Mouse (Mus musculus): ENCODE results near the gene Eef1akmt3. TPM values are rescaled to one million over a fixed set of nuclear protein-coding genes. Genes with fewer than 3 reads are reported as not detected.
"Not testable (repeated sequence)": the region's sequence is repeated elsewhere in the genome, so short reads cannot be mapped to it uniquely, and the experiment has no call there.

Gene Eef1akmt3
- polyA plus RNA-seq, 1 experiment from 2014 or later, result 0.20 TPM

DNA sequence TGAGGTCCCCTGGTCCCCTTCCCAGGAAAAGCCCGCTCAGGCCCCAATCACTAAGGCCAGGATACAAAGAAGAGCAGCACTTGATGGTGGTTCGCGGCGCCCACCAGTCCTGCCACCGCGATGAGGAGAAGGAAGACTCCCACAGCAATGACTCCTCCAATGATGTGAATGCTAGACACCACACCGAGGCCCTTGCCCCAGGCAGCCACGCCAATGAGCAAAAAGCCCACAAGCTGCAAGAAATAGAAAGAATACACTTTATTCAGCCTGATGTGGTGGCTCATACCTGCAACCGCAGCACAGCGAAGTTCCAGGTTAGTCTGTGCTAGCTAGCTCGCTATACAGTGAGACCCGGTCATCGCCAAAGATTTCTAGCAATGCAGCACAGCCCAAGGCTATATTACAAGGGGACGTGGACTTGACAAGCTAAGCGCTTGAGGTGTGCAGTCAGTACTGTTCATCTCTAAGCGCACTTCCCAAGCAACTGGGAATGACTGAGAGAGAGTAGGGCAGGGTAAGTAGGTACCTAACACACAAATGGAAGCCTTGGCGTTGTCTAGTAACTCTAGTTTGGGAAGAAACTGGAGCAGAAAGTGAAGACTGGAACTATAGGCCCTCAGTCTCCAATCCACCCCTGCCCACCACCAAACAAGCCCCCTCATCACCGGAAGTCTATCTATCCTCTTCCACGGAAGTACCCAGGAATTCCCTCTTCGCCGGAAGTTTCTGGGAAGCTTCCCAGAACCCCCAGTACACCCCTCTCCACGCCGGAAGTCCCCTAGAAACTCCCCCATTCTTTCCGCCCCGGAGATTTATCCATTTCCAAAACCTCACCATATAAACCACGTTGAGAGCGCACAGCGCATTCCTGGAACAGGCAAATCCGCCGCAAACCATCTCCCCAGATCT lies 28.2 kb upstream of the Eef1akmt3 start:
- 9% methylated on average over 30 of the region's 30 CpGs for WGBS
- Histone ChIP-seq H3K4me3 (peak overlapping the region; percentile 61), H3K27me3 (no peaks in the 10 kb centered on the region), H3K27ac (replicated peaks) (peak overlapping the region; percentile 89), H3K4me2 (replicated peaks) (peak overlapping the region; percentile 76), H3K36me3 (peaks cover 43% of the 10 kb centered on the region), H3K9me3 (no peaks in the 10 kb centered on the region), H3K4me1 (peaks cover 41% of the 10 kb centered on the region), H3K9ac (replicated peaks) (peak overlapping the region; percentile 60)
- peak; percentile 75 for ATAC-seq (ENCODE audit: low FRiP score, low read depth)

DNA sequence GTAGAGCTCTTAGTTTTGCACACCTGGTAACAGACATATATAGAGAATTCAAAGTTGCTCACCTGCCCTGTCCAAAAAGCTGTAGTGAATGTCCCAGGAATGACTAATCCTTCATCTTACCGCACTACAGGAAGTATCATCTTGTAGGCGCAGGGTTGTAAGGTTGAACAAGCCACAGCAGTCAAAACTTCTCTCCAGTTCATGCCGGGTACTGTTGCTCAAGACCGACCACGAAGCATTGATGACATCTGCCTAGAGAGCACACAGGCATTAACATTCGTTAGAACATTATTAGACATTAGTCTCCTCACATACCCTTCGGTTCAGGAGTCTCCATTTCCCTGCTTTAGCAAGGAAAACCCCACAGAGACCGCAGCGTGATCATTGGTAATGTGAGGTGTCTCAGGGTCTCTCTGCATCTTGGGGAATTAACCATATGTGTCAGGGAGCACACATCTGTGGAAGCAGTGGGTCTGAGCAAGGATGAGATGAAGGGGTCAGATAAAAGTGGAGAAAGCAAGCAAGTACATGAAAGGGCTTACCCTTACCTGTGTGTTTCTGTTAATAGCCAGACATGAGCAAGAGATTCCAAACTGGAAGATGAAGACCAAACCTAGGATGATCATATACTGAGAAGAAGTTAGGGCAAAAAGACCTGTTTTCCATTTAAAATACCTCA lies 27.2 kb upstream of the Eef1akmt3 start:
- Histone ChIP-seq H3K27ac (replicated peaks) (peak overlapping the region; percentile 89), H3K9me3 (no peaks in the 10 kb centered on the region), H3K36me3 (peaks cover 43% of the 10 kb centered on the region), H3K4me1 (peaks cover 41% of the 10 kb centered on the region), H3K9ac (replicated peaks) (peak overlapping the region; percentile 60; the same call in 1 of the 2 replicates), H3K27me3 (no peaks in the 10 kb centered on the region), H3K4me2 (replicated peaks) (peak overlapping the region; percentile 76), H3K4me3 (peak overlapping the region; percentile 61)
- no peak for ATAC-seq (ENCODE audit: low FRiP score, low read depth)
- WGBS, result 84% methylated on average over 9 of the region's 9 CpGs

DNA sequence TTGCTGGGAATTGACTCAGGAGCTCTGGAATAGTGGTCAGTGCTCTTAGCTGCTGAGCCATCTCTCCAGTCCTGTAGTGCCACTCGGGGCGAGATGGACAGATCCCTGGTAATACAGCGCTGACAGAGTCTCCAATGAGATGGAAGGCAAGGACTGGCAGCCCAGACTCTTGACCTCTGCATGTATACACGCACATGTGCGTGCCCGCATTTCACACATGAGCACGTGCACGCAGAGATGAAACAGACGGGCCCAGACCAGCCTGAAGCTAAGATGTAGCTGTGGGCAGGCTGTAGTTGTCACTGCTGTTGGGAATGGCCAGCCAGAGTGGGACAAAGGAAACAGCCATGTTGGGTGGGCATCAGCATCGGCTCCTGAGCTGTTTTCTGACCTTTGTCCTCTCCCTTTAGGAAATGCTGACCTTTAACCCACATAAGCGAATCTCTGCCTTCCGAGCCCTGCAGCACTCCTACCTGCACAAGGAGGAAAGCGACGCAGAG lies 25.3 kb upstream of the Eef1akmt3 start:
- 0 out of 2 replicates have a peak overlapping the region, but pooled peaks have one; percentile 26 for H3K27ac ChIP-seq (replicated peaks)

DNA sequence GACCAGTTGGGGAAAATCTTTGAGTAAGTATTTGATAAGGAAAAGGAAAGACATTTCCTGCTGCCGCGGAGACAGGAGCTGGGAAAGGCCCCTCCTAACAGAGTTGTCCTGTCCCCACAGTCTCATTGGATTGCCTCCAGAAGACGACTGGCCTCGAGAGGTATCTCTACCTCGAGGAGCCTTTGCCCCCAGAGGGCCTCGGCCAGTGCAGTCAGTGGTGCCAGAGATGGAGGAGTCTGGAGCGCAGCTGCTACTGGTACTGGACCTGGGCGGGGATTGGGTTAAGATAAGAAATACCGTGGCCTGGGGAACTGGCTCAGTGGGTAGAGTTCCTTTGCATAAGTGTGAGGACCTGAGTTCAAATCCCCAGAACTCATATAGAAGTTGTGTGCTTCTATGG lies 24.7 kb upstream of the Eef1akmt3 start:
- Histone ChIP-seq H3K36me3 (peaks cover 43% of the 10 kb centered on the region), H3K4me2 (replicated peaks) (no peak overlapping the region; the same call in 1 of the 2 replicates), H3K27me3 (peaks cover 5% of the 10 kb centered on the region; the same call in 1 of the 2 replicates), H3K9ac (replicated peaks) (no peak overlapping the region), H3K9me3 (no peaks in the 10 kb centered on the region), H3K27ac (replicated peaks) (0 out of 2 replicates have a peak overlapping the region, but pooled peaks have one; percentile 20), H3K4me1 (peaks cover 50% of the 10 kb centered on the region), H3K4me3 (0 out of 2 replicates have a peak overlapping the region, but pooled peaks have one; percentile 9)
- no peak for ATAC-seq (ENCODE audit: low FRiP score, low read depth)
- 90% methylated on average over 9 of the region's 9 CpGs for WGBS

More for the DNA sequence above, 25.3 kb upstream of the Eef1akmt3 start:
- 91% methylated on average over 14 of the region's 14 CpGs for WGBS
- H3K9ac ChIP-seq (replicated peaks), result no peak overlapping the region
- H3K4me2 ChIP-seq (replicated peaks), result no peak overlapping the region
- ATAC-seq (ENCODE audit: low FRiP score, low read depth), result no peak
- H3K4me1 ChIP-seq, result peaks cover 49% of the 10 kb centered on the region
- no peak overlapping the region for H3K4me3 ChIP-seq
- no peaks in the 10 kb centered on the region for H3K9me3 ChIP-seq
- peaks cover 1% of the 10 kb centered on the region; the same call in 1 of the 2 replicates for H3K27me3 ChIP-seq
- peaks cover 43% of the 10 kb centered on the region for H3K36me3 ChIP-seq

DNA sequence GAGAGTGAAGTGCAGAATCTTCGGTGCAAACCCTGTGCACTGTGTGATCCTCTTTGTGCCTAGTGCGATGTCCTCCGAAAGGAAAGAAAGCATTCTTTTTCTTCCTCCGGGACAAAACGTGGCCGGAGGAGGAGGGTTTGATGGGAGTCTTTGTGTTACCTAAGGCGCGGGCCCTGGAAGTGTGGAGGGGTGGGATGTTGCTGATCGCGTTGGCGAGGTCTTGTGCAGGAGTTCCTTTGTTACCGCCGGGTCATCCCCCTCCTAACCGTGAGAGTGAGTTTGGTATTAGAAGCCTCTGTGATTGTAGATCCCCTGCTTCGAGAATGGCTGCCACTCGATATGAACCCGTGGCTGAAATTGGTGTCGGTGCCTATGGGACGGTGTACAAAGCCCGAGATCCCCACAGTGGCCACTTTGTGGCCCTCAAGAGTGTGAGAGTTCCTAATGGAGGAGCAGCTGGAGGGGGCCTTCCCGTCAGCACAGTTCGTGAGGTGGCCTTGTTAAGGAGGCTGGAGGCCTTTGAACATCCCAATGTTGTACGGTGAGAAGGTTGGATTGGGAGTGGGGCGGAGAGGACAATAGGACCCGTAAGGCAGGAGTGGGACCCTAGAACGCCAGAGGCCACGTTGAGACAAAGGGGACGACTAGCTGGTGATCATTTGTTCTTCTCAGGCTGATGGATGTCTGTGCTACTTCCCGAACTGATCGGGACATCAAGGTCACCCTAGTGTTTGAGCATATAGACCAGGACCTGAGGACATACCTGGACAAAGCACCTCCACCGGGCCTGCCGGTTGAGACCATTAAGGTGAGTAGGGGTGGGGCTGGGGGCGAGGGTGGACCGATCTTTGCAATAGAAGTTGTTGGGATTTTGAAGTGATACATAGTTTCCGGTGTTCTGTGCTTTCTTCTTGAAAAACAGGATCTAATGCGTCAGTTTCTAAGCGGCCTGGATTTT lies 22.9 kb upstream of the Eef1akmt3 start:
- ATAC-seq (ENCODE audit: low FRiP score, low read depth), result peak; percentile 4
- peak overlapping the region; percentile 98 for H3K9ac ChIP-seq (replicated peaks)
- H3K27me3 ChIP-seq, result peaks cover 5% of the 10 kb centered on the region; the same call in 1 of the 2 replicates
- H3K27ac ChIP-seq (replicated peaks), result peak overlapping the region; percentile 88
- H3K4me3 ChIP-seq, result peak overlapping the region; percentile 92
- H3K4me2 ChIP-seq (replicated peaks), result peak overlapping the region; percentile 75
- 15% methylated on average over 37 of the region's 37 CpGs for WGBS
- no peaks in the 10 kb centered on the region for H3K9me3 ChIP-seq
- peaks cover 51% of the 10 kb centered on the region for H3K4me1 ChIP-seq
- peaks cover 43% of the 10 kb centered on the region for H3K36me3 ChIP-seq

DNA sequence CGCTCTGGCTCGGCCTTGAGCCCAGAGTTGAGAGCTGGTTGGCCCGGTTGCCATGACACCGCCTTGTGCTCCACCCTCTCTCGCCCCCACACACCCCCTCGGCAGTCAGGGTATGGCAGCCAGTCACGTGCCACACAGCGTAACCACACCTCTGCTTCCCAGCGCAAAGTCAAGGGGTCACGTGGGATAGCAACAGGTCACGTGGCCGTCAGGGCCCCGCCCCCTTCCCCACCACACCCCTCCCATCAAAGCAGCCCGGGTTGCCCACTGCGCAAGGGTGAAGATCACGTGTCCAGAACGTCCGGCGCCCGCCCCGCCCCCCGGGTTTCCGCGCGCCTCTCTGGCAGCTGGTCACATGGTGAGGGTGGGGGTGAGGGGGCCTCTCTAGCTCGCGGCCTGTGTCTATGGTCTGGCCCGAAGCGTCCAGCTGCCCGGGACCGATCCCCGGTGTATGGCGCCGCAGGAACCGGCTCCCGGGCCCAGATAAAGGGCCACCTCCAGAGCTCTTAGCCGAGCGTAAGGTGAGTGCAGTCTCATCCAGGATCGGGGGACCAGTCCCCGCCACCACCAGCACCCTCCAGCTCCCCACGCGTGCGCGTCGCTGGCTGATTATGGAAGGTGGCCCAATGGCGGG lies 22.0 kb upstream of the Eef1akmt3 start, which contains the start of gene Cdk4:
Cdk4 (plus strand) TSS at position 296 of the 634 bp plus-strand sequence.
- H3K27ac ChIP-seq (replicated peaks), result peak within 1 kb of the TSS; percentile 88
- no peaks in the 10 kb centered on the region for H3K9me3 ChIP-seq
- H3K9ac ChIP-seq (replicated peaks), result peak within 1 kb of the TSS; percentile 98
- under 1% methylated on average over 46 of the region's 46 CpGs for WGBS
- peak; percentile 90 for ATAC-seq (ENCODE audit: low FRiP score, low read depth)
- peak within 1 kb of the TSS; percentile 75 for H3K4me2 ChIP-seq (replicated peaks)
- peaks cover 38% of the 10 kb centered on the region for H3K36me3 ChIP-seq
- peaks cover 5% of the 10 kb centered on the region; the same call in 1 of the 2 replicates for H3K27me3 ChIP-seq
- H3K4me3 ChIP-seq, result peak within 1 kb of the TSS; percentile 92
- peaks cover 51% of the 10 kb centered on the region for H3K4me1 ChIP-seq

DNA sequence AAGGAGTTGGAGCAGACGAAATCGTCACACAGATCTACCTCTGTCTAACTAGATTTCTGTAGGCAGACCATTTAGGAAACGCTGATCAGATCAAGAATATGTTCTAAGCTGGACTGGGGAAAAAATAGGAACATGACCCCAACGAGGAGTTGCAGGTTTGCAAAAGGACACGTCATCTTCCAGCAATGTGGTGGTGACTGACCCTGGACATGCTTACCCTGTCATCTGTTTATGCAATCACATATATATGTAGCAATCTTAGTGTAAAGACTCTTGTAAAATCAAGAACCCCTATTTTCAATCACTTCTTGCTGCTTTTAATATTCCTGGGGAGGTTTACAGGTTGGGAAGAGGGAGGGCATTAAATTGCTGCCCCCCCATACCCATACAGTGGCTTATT lies 21.2 kb upstream of the Eef1akmt3 start:
- no peak for ATAC-seq (ENCODE audit: low FRiP score, low read depth)
- Histone ChIP-seq H3K36me3 (peaks cover 31% of the 10 kb centered on the region), H3K4me2 (replicated peaks) (no peak overlapping the region), H3K4me1 (peaks cover 50% of the 10 kb centered on the region), H3K27ac (replicated peaks) (peak overlapping the region; percentile 67), H3K9ac (replicated peaks) (no peak overlapping the region), H3K27me3 (peaks cover 5% of the 10 kb centered on the region; the same call in 1 of the 2 replicates), H3K9me3 (no peaks in the 10 kb centered on the region), H3K4me3 (no peak overlapping the region)
- 80% methylated on average over 5 of the region's 5 CpGs for WGBS

DNA sequence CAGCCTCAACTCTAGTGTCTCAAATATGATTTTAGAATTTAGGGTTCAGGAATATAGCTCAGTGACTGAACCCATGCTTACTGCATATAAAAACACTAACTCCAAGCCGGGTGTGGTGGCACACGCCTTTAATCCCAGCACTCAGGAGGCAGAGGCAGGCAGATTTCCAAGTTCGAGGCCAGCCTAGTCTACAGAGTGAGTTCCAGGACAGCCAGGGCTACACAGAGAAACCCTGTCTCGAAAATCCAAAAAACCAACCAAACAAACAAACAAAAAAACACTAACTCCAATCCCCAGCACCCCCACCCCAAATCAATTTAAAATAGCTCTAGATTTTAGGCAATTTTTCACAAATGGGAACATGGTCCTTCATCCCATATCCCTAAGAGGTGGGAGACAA lies 20.8 kb upstream of the Eef1akmt3 start:
- H3K4me3 ChIP-seq; H3K27me3 ChIP-seq; ATAC-seq (ENCODE audit: low FRiP score, low read depth); H3K4me2 ChIP-seq (replicated peaks); H3K9me3 ChIP-seq; H3K9ac ChIP-seq (replicated peaks); H3K27ac ChIP-seq (replicated peaks): not testable (repeated sequence)
- WGBS, result 88% methylated on average over 4 of the region's 4 CpGs
- Histone ChIP-seq H3K36me3 (peaks cover 31% of the 10 kb centered on the region), H3K4me1 (peaks cover 50% of the 10 kb centered on the region)

DNA sequence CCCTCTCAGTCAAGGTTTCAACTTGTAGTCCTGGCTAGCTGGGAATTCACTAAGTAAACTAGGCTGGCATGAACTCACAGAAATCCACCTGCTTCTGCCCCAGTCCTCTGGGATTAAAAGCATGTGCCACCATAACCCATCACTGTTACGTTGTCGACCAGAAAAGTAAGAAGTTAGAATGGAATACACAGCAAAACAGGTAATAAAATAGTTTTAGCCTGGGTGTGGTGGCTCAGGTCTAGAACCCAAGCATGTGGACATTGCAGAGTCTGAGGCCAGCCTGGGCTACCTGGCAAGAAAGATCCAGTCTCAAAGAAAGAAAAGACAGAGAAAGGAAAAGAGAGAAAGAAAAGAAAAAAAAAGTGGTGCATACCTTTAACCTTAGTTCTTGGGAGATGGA lies 20.2 kb upstream of the Eef1akmt3 start:
- Histone ChIP-seq H3K4me2 (replicated peaks) (peak overlapping the region; percentile 96; the same call in 1 of the 2 replicates), H3K4me1 (peaks cover 48% of the 10 kb centered on the region), H3K27me3 (peaks cover 5% of the 10 kb centered on the region; the same call in 1 of the 2 replicates), H3K9ac (replicated peaks) (no peak overlapping the region), H3K4me3 (no peak overlapping the region), H3K27ac (replicated peaks) (peak overlapping the region; percentile 96), H3K9me3 (no peaks in the 10 kb centered on the region), H3K36me3 (peaks cover 31% of the 10 kb centered on the region)
- ATAC-seq (ENCODE audit: low FRiP score, low read depth), result no peak
- 74% methylated on average over 2 of the region's 2 CpGs for WGBS

DNA sequence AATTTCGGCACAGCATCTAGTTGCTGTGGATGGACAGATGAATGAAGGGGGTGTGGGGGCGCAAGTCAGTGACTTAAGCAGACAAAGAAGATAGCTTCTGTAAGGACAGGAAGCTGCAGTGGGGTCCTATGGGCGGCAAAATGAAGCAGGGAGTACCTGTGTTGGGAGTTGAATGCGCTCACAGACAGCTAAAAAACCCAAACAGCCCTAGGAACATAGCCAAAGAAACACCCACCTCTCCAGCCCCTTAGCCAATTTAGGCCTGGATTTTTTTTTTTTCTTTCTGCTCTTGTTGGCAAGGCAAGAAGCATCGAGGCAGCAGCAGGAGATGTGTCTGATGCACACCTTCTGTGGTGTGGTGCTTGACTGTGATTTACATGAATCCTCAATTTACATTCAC lies 19.8 kb upstream of the Eef1akmt3 start:
- Histone ChIP-seq H3K4me2 (replicated peaks) (peak overlapping the region; percentile 96), H3K9me3 (no peaks in the 10 kb centered on the region), H3K27me3 (peaks cover 5% of the 10 kb centered on the region; the same call in 1 of the 2 replicates), H3K36me3 (peaks cover 31% of the 10 kb centered on the region), H3K27ac (replicated peaks) (peak overlapping the region; percentile 96), H3K4me1 (peaks cover 46% of the 10 kb centered on the region), H3K9ac (replicated peaks) (peak overlapping the region; percentile 99), H3K4me3 (peak overlapping the region; percentile 97)
- WGBS, result 26% methylated on average over 5 of the region's 5 CpGs
- no peak for ATAC-seq (ENCODE audit: low FRiP score, low read depth)
